Mouse (Mus musculus) embryonic facial prominence, embryonic 14.5 days (tissue): ENCODE results near the gene Zfp689. TPM values are rescaled to one million over a fixed set of nuclear protein-coding genes. Genes with fewer than 3 reads are reported as not detected.
"Not testable (repeated sequence)": the region's sequence is repeated elsewhere in the genome, so short reads cannot be mapped to it uniquely, and the experiment has no call there.

ENCODE experiments used
- ATAC-seq: fragments of 200-750 bp; cut with Nextera tagmentation; 2 replicates; pipeline ENCODE4 v1.8.0; 2017; ENCODE audit warnings: low read depth, moderate number of reproducible peaks, moderate TSS enrichment
- DNase-seq: peaks from one replicate; pipeline ENCODE4 v3.0.0-alpha.2; 2015; ENCODE audit warnings: low spot score
- H3K27ac ChIP-seq: fragments of 300-500 bp; sonication (generic); replicated peaks from 2 replicates; pipeline ENCODE4 v1.5.1; 2014; ENCODE audit warnings: low read depth, mild to moderate bottlenecking, low read length, moderate library complexity
- H3K27me3 ChIP-seq: fragments of 300-500 bp; sonication (generic); replicated peaks from 2 replicates; pipeline ENCODE4 v1.6.1; 2014; ENCODE audit warnings: low read length; ENCODE audit not compliant: control insufficient read depth, insufficient read depth
- H3K36me3 ChIP-seq: fragments of 300-500 bp; sonication (generic); 2 replicates; pipeline ENCODE4 v1.6.1; 2014; ENCODE audit warnings: low read length, mixed read lengths; ENCODE audit not compliant: control insufficient read depth, insufficient read depth
- H3K4me1 ChIP-seq: fragments of 300-500 bp; sonication (generic); 2 replicates; pipeline ENCODE4 v1.6.1; 2014; ENCODE audit warnings: antibody characterized with exemption, low read length; ENCODE audit not compliant: control insufficient read depth, insufficient read depth
- H3K4me2 ChIP-seq: fragments of 300-500 bp; sonication (generic); 2 replicates; pipeline ENCODE4 v1.6.1; 2014; ENCODE audit warnings: low read depth, mild to moderate bottlenecking, low read length, moderate library complexity, mixed read lengths
- H3K4me3 ChIP-seq: fragments of 300-500 bp; sonication (generic); 2 replicates; pipeline ENCODE4 v1.5.1; 2014; ENCODE audit warnings: low read depth, mild to moderate bottlenecking, low read length
- H3K9ac ChIP-seq: fragments of 300-500 bp; sonication (generic); 2 replicates; pipeline ENCODE4 v1.6.1; 2014; ENCODE audit warnings: low read depth, mild to moderate bottlenecking, low read length, moderate library complexity, mixed read lengths
- H3K9me3 ChIP-seq: fragments of 300-500 bp; sonication (generic); 2 replicates; pipeline ENCODE4 v1.6.1; 2016; ENCODE audit warnings: low read length; ENCODE audit not compliant: control insufficient read depth
- WGBS: fragments of 180-500 bp; shearing (Covaris S2); extraction: QIAGEN DNeasy Blood & Tissue Kit; methylation state at CpG from one replicate; pipeline ENCODE4 v1.1.7; 2014; 5-methylcytosine and 5-hydroxymethylcytosine counted together
- polyA plus RNA-seq: library from polyadenylated mRNA; unstranded; fragments of >200 nt; fragmentation: Nextera tagmentation; extraction: Ambion mirVana; gene quantifications from 2 replicates; pipeline ENCODE4 v1.2.1, GENCODE M21; 2014

Zfp689 gene
- polyA plus RNA-seq, 1 experiment from 2014 or later: 7.1 TPM

DNA sequence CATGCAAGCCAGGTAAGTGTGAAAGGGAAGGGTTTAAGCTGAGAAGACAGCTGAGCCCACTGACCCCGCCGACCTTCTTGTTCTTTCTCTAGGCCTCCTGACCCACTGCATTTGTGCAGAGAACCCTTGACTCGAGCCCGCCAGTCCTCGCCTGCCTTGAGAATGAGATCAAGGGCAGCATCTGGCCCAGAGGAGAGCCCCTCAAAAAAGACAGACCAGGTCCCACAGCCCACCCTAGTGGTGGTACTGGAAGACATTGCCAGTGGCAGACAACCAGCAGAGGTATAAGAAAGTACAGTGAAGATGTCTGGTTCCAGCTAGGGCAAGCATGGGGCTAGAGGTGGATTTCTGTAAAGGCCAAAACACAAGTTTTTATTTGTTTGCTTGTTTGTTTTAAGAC, 24.7 kb upstream of the Zfp689 start:
- no peak for ATAC-seq
- no peak overlapping the region for H3K4me3 ChIP-seq
- peak; percentile 10 for DNase-seq

GRCm38 (mm10) chr7:127472060-127472459, 23.1 kb upstream of the Zfp689 start:
- Histone ChIP-seq H3K36me3 (peaks cover 56% of the 10 kb centered on the region), H3K9ac (peak overlapping the region; percentile 89), H3K4me1 (peaks cover 10% of the 10 kb centered on the region), H3K4me2 (peak overlapping the region; percentile 70), H3K4me3 (peak overlapping the region; percentile 77), H3K9me3 (no peaks in the 10 kb centered on the region), H3K27me3 (no peaks in the 10 kb centered on the region), H3K27ac (peak overlapping the region; percentile 98)
- DNase-seq (peak; percentile 52), ATAC-seq (no peak)
- 7% methylated on average over 4 of the region's 7 CpGs for WGBS

More for the DNA sequence above, 24.7 kb upstream of the Zfp689 start:
- H3K36me3 ChIP-seq: peaks cover 43% of the 10 kb centered on the region
- no peak overlapping the region for H3K9ac ChIP-seq
- H3K9me3 ChIP-seq: no peaks in the 10 kb centered on the region
- 83% methylated on average over 5 of the region's 5 CpGs for WGBS
- H3K27ac ChIP-seq: no peak overlapping the region
- peaks cover 10% of the 10 kb centered on the region for H3K4me1 ChIP-seq
- no peaks in the 10 kb centered on the region for H3K27me3 ChIP-seq
- H3K4me2 ChIP-seq: no peak overlapping the region

- DNase-seq: no peak
- H3K4me2 ChIP-seq: peak overlapping the region; percentile 70
- 1% methylated on average over 12 of the region's 25 CpGs for WGBS
- peaks cover 10% of the 10 kb centered on the region for H3K4me1 ChIP-seq
- peaks cover 58% of the 10 kb centered on the region for H3K36me3 ChIP-seq
- H3K9me3 ChIP-seq: no peaks in the 10 kb centered on the region
- peak overlapping the region; percentile 98 for H3K27ac ChIP-seq
- H3K9ac ChIP-seq: peak overlapping the region; percentile 89
- no peak; the same call in 1 of the 2 replicates for ATAC-seq
- H3K27me3 ChIP-seq: no peaks in the 10 kb centered on the region
- H3K4me3 ChIP-seq: peak overlapping the region; percentile 77
Measured at GRCm38 (mm10) chr7:127471646-127472010, 22.7 kb upstream of the Zfp689 start.

DNA sequence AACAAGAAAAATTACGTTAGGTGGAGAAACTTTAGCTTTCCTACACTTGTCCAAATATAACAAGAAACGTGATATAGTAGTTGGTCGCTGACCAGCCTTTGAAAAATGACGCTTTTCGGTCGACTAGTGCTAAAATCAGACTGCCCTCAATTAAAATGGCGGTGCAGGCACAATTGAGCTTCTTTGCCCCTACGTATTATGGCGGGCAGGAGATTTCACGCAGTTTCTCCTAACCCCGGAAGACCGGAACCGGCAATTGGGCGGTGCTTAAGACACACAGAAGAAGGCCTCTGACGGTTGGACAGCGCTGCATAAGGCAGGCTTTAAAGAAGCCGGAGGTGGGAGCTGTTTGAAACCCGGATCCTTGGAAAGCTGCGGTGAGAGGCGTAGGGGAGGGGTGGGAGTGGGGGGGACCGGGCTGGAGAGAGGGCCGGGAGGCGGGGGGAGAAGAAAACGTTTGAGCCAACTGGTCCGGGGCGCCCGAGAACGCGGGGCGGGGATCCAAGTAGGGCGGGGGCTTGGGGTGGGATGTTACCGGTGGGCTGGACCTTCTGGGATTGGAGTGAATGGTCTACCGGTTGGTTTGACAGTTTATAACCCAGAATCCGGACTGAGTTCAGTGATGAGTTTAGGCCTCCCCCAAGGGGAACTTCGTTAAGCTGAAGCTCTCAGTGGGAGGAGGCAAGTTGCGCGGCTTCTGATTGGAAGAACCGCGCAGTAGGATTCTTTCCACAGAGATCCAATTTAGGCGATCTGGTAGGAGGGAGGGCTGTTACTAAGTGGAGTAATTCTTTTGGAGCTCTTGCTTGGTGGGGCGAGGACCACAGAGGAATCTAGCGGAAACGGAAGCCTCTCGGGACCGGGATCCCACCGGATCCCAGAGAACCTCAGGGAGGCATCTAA, 22.0 kb upstream of the Zfp689 start:
- ATAC-seq (peak; percentile 95), DNase-seq (peak; percentile 100)
- Histone ChIP-seq H3K4me2 (peak overlapping the region; percentile 70), H3K4me1 (peaks cover 10% of the 10 kb centered on the region), H3K9me3 (no peaks in the 10 kb centered on the region), H3K36me3 (peaks cover 56% of the 10 kb centered on the region), H3K4me3 (peak overlapping the region; percentile 77), H3K27me3 (no peaks in the 10 kb centered on the region), H3K9ac (peak overlapping the region; percentile 89), H3K27ac (peak overlapping the region; percentile 98)
- WGBS: 1% methylated on average over 40 of the region's 46 CpGs

GRCm38 (mm10) chr7:127470011-127470715, 21.2 kb upstream of the Zfp689 start:
- no peaks in the 10 kb centered on the region for H3K27me3 ChIP-seq
- peaks cover 10% of the 10 kb centered on the region for H3K4me1 ChIP-seq
- peak overlapping the region; percentile 89 for H3K9ac ChIP-seq
- peak overlapping the region; percentile 77 for H3K4me3 ChIP-seq
- no peak for ATAC-seq
- 6% methylated on average over 10 of the region's 10 CpGs for WGBS
- peak overlapping the region; percentile 98 for H3K27ac ChIP-seq
- H3K36me3 ChIP-seq: peaks cover 53% of the 10 kb centered on the region
- H3K4me2 ChIP-seq: peak overlapping the region; percentile 70
- no peak for DNase-seq
- H3K9me3 ChIP-seq: no peaks in the 10 kb centered on the region

DNA sequence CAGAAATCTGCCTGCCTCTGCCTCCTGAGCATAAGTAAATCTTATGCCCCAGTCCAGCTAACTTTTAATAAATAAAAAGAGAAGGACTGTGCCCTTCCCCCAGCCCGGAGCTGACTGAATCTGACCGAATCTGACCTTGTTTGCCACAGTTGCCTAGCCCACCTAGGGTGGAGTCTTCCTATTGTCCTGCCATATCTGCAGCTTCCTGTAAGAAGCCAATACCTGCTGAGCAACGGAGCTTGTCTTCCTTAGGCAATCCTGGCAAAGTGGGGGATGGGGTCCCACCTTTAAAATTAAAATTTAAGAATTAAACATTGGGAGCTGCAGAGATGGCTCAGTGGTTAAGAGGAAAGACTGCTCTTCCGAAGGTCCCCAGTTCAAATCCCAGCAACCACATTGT, 17.6 kb upstream of the Zfp689 start:
- no peak for ATAC-seq
- 90% methylated on average over 4 of the region's 4 CpGs for WGBS
- H3K36me3 ChIP-seq: peaks cover 39% of the 10 kb centered on the region

DNA sequence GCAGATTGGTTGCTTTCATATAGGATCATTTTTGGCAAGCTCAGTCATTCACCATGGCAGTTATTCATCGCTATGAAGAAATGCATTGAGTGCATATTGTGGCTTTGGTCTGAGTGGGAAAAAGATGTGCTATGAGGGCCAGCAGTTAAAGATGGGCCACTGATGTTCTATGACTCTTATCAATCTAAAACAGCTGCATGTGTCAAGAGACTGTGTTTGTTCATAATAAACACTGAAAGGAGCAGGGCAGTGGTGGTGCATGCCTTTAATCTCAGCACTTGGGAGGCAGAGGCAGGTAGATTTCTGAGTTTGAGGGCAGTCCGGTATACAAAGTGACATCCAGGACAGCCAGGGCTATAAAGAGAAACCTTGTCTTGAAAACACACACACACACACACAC, 16.7 kb upstream of the Zfp689 start:
- WGBS: 91% methylated on average over 2 of the region's 2 CpGs
- H3K9me3 ChIP-seq, H3K27ac ChIP-seq, DNase-seq, H3K27me3 ChIP-seq, H3K4me2 ChIP-seq, H3K4me3 ChIP-seq, H3K4me1 ChIP-seq, H3K9ac ChIP-seq, ATAC-seq: not testable (repeated sequence)
- H3K36me3 ChIP-seq: peaks cover 48% of the 10 kb centered on the region

More for the DNA sequence above, 17.6 kb upstream of the Zfp689 start:
- no peak overlapping the region for H3K4me3 ChIP-seq
- no peaks in the 10 kb centered on the region for H3K27me3 ChIP-seq
- H3K27ac ChIP-seq: no peak overlapping the region
- no peak overlapping the region for H3K4me2 ChIP-seq
- peaks cover 5% of the 10 kb centered on the region; the same call in 1 of the 2 replicates for H3K4me1 ChIP-seq
- no peak overlapping the region for H3K9ac ChIP-seq
- no peak for DNase-seq
- no peaks in the 10 kb centered on the region for H3K9me3 ChIP-seq

DNA sequence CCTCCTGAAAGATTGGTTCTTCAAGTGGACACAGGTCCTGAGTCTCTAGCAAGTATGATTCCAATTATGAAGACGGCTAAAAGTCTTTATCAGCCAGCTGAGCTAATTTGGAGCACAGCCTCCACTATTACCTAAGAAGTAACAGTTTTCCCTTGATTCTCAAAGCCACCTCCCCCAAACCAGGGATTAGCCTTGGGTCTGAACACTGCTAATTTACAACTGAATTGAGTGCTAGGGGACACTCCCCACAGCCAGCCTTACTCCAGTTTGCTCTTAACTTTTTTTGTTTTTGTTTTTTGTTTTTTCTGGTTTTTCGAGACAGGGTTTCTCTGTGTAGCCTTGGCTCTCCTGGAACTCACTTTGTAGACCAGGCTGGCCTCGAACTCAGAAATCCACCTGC, 16.2 kb upstream of the Zfp689 start:
- Histone ChIP-seq H3K27ac (no peak overlapping the region), H3K9ac (no peak overlapping the region), H3K4me1 (peaks cover 5% of the 10 kb centered on the region; the same call in 1 of the 2 replicates), H3K36me3 (peaks cover 53% of the 10 kb centered on the region), H3K9me3 (no peaks in the 10 kb centered on the region), H3K4me2 (no peak overlapping the region), H3K27me3 (no peaks in the 10 kb centered on the region), H3K4me3 (no peak overlapping the region)
- DNase-seq: no peak
- 86% methylated on average over 3 of the region's 3 CpGs for WGBS
- no peak for ATAC-seq
